Mouse (Mus musculus): ENCODE measurements around the gene Ccl4.

DNA sequence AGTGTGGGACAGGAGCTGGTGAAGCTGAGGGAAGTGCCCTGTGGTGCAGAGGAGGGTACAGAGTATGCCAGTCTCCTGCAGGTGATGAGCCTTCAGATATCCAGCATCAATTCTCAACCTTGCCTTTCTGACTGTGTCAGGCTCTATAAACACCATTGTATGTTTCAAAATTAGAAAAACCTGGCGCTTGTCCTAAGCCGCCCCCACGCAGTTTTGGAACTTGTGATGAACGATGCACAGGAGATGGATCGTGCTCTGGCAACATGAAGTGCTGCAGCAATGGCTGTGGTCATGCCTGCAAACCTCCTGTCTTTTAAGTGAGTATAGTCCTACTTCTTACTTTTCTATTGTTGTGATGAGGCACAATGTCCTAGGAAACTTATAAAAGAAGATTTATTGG lies 47.3 kb downstream of the Ccl4 start:
- TF ChIP-seq GATA1 (IDR thresholded peaks at IDR 0.05; ENCODE audit: low read length) (no peak), TAL1 (IDR thresholded peaks at IDR 0.05; ENCODE audit: low read length) (no peak)

Measured in erythroblast, embryonic 14.5 days (primary cell).